Mouse (Mus musculus) adrenal gland, postnatal 36 days (tissue): ENCODE data around the gene Acan. TPM values are rescaled to one million over a fixed set of nuclear protein-coding genes. Genes with fewer than 3 reads are reported as not detected.

Experiments used
- DNase-seq, 2 experiments: peaks; one replicate each; pipeline ENCODE4 v3.0.0; 2021; ENCODE audit warnings: mixed read lengths in 1 of 2
- total RNA-seq, 2 experiments: library from RNA; stranded (reverse); gene quantifications; 2 replicates each; pipeline ENCODE4 v1.2.3; 2021

Acan gene
- total RNA-seq, 2 experiments from 2014 or later: 0.72 to 15.2 TPM

DNA sequence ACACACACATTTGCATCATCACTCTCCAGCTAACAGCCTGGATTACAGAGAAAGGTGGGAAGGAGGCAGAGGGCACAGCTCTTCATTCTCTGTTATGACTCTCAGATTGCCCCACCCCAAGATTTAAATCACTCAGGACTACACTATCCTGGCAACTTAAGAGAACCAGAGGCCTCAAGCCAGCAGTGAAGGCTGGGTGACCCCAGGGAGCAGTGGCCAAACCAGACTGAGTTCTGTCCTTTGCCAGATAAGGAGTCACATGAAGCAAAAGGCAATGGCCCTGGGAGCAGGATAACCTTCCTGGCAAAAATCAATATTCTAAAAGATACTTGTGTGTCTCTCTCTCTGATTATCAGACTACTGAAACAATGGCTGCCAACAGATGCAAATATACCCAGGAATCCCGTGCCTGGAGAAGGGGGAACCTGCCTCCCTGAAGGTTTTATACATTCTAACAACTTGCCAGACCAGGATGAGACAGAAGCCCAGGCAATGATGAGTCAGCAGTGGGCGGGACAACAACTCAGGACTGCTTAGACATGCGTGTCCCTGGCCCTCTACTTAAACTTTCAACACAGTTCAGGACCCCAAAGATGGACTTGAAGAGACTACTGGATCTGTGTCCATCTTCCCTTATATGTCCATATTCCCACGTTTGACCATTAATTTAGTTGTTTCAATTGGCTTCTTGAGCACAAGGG, 86.8 kb downstream of the Acan start:
- DNase-seq: peak; percentile 52 to 55

DNA sequence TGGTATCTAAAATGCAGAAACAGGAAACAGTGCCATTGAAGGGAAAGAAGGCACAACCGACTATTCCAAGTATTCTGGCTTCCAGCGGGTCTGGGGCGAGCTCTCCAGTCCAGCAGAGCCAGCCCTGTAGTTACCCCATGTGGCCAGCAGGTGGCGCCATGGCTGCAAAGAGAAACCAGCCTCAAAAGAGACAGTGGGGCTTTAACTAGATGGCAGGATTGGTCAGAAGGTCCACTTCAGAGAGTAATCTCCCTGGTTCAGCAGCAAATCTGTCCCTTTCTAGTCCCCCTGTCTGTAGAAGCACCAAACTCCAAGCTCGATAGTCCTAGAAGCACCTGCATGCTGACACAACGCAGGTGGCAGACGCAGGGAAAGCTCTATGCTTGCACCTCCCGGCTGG, 87.6 kb downstream of the Acan start:
- peak; percentile 85 to 88 for DNase-seq

DNA sequence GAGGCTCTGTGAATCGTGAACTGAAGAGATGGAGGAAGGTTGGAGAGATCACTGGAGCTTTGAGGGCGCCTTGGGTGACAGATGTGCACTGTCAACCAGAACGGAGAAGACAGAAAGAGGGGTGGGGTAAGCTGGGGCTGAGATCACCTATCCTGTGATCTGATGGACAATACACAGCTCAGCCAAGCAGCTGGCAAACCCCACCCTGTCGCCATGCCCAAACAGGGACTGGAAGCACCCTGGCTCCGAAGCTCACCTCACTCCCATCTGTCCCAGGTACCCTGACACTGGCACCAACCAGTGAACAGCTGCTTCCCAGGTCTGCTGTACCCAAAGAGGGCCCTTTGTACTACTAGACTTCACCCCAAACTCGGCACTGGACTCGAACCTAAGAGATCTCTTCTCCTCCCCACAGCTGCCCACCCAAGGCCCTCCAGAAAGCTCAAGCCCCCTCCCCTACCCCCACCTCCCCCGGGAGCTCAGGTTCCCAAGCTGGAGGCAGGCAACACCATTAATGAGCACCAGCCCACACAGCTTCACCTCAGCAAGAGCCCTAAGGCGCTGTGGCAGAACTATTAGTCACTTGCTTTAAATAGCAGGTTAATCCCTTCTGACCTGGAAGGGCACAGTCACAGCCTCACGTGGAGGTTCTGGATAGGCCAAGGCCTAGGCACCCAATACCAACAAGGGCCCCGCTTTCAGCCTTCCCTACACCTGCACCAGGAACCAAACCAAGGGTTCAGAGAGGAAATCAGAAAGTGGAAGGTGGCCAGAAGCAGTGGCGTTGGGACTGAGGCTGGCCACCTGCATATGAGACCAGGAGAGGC, 93.9 kb downstream of the Acan start:
- peak in 1 of 2 experiments; percentile 27 for DNase-seq

DNA sequence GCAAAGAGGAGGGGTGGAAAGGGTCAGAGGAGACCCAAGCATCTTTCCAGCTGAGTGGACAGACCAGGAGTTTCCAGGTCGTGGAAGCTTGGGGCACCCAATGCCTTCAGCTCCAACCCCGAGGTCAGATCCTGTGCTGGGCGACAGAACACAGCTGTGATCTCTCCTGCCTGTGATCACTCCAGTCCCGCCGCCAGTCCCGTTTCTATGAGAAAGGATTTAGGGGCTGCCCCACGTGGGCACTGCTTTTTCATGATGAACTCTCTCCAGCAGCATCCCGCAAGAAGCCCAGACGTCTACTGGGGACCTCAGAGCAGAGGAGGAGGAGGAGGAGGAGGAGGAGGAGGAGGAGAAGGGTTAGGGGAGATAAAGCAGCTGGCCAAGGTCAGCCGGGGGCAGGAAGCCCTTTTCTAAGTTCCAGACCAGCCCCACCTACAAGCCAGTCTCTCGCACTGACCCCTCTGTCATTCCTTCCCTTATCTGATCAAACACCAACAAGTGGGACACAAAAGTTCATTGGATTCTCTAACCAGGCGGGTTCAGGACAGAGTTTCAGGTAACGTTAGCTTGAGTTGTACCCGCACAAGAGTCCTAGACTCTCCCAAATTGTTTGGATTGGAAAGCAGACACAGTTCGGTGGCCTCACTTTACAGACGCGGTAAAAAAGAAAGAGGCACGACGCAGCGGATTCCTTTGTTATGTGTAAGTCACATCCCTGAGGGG, 94.8 kb downstream of the Acan start:
- DNase-seq: peak; percentile 22 to 29

DNA sequence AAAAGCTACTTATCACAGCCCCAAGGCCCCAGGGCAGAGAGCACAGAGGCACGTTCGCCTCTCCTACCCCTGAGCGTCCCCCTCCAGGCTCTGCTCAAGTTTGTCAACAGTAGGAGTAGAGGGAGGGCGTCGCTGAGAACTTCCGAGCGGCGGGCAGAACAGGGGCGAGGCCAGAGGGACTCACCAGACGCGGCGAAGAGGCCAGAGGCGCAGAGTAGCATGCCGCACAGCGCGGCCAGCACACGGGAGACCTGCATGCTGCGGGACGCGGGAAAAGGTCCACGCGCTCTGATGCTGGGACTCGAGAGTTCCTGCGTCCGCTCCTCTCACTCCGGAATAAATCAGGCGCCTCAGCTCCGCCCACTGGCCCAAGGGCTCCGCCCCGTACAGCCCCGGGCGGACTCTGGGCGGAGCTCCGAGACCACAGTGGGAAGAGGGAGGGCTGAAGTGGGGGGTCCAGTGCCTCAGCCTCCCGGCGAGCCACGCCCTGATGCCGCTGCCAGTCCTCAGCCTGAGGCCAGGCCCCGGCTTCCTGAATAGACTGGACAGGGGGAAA, 95.5 kb downstream of the Acan start, which contains the start of gene Mfge8:
TSS of gene Mfge8 (minus strand) at position 350 of the 556 bp plus-strand sequence.
- peak; percentile 93 to 95 for DNase-seq

DNA sequence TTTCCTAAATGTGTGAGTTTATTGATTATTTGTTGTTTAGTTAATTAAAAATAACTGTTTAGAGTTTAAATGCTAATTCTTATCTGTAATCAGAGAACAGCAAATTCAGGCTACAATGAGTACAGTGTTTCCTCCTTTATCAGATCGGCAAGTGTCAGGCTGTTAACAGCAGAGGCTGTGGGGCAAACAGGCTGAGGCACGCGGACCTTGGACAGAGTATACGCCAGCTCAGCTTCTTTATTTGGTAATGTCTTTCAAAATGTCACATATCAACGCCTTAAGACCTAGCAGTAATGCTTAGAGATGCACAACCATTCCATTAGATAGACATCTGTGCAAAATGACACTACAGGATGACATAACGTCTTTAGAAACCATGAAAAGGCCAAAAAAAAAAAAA, 96.2 kb downstream of the Acan start:
- no peak for DNase-seq

DNA sequence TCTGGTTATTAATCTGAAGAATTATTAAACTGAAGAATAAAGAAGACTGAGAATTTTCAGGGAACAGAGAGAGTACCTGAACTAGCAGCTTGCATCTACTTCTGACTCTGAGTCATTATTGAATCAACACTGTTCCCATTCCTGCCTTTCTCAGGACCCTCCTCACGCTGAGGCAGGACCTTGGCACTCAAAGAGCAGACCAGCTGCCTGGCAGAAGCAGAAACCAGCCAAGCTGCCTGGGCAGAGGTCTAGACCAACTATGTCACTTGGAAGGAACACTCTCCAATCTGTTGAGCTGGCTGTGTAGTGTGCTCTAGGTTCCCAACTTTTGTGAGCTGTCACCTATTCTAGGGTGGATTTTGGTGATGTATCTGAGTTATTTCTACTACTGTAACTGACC, 106.1 kb downstream of the Acan start:
- no peak for DNase-seq

Other genes with a start within 250 kb of the Acan start
- 10 to 100 TPM; 11.5 to 15.5 TPM for gene Det1, start 206.2 kb upstream of the Acan start, total RNA-seq
- gene Aen, start 157.6 kb upstream of the Acan start, total RNA-seq: 10 to 100 TPM; 37.8 to 39.2 TPM
- 10 to 100 TPM in 1 of 2 experiments, 1 to 10 TPM in 1; 7.0 to 11.2 TPM for gene Isg20, start 140.1 kb upstream of the Acan start, total RNA-seq
- 1 to 10 TPM; 1.0 to 2.0 TPM for gene Hapln3, start 77.5 kb downstream of the Acan start, total RNA-seq
- gene Mfge8, start 95.6 kb downstream of the Acan start, total RNA-seq: 100 to 1,000 TPM; 283 to 302 TPM
- 1,000 to 10,000 TPM; 1,294 to 1,382 TPM for gene Abhd2, start 219.7 kb downstream of the Acan start, total RNA-seq